Mouse (Mus musculus): ENCODE measurements around the gene U2surp.

DNA sequence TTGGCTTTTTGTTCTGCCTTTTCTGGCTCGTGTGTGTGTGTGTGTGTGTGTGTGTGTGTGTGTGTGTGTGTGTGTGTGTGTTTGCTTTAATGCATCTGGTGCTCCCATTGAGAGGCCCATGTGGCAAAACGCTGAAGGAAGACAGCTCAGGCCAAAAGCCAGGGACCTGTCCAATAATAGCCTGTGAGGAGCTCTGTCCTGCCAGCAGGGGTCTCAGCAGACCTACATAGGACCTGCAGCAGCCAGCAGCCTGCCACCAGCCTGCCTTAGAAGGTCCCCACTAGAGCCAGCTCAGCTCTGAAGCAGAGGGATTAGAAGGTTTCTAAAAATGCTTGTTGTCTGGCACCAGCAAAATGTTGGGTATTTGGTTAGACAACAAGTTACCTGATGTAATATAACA lies 14.2 kb upstream of the U2surp start:
- TF ChIP-seq MAX (IDR thresholded peaks at IDR 0.05) (no peak), CTCF (IDR thresholded peaks at IDR 0.05; ENCODE audit: control insufficient read depth, insufficient read depth, insufficient read length) (peak; percentile 50), FOSL1 (IDR thresholded peaks at IDR 0.05; ENCODE audit: insufficient read depth, low read length, poor library complexity, severe bottlenecking) (no peak), USF1 (IDR thresholded peaks at IDR 0.05; ENCODE audit: low read depth) (no peak), MYOG (IDR thresholded peaks at IDR 0.05; ENCODE audit: control insufficient read depth, extremely low read depth, insufficient read length) (no peak)
